Mouse (Mus musculus) midbrain, embryonic 12.5 days (tissue): ENCODE measurements around the gene Mgat4a. TPM values are rescaled to one million over a fixed set of nuclear protein-coding genes. Genes with fewer than 3 reads are reported as not detected.

ENCODE experiments used
- ATAC-seq: fragments of 200-750 bp; cut with Nextera tagmentation; 2 replicates; pipeline ENCODE4 v1.8.0; 2017; ENCODE audit warnings: low read depth, moderate TSS enrichment, moderate library complexity; ENCODE audit not compliant: low FRiP score
- H3K27ac ChIP-seq: fragments of 300-500 bp; sonication (generic); replicated peaks from 2 replicates; pipeline ENCODE4 v1.5.1; 2016; ENCODE audit warnings: mild to moderate bottlenecking
- H3K27me3 ChIP-seq: fragments of 300-500 bp; sonication (generic); 2 replicates; pipeline ENCODE4 v1.6.1; 2016; ENCODE audit warnings: mild to moderate bottlenecking
- H3K36me3 ChIP-seq: fragments of 300-500 bp; sonication (generic); 2 replicates; pipeline ENCODE4 v1.6.1; 2016
- H3K4me1 ChIP-seq: fragments of 300-500 bp; sonication (generic); 2 replicates; pipeline ENCODE4 v1.6.1; 2016
- H3K4me2 ChIP-seq: fragments of 300-500 bp; sonication (generic); replicated peaks from 2 replicates; pipeline ENCODE4 v1.6.1; 2016; ENCODE audit warnings: mild to moderate bottlenecking, moderate library complexity
- H3K4me3 ChIP-seq: fragments of 300-500 bp; sonication (generic); 2 replicates; pipeline ENCODE4 v1.5.1; 2016; ENCODE audit warnings: mild to moderate bottlenecking
- H3K9ac ChIP-seq: fragments of 300-500 bp; sonication (generic); replicated peaks from 2 replicates; pipeline ENCODE4 v1.6.1; 2016; ENCODE audit warnings: mild to moderate bottlenecking, moderate library complexity
- H3K9me3 ChIP-seq: fragments of 300-500 bp; sonication (generic); 2 replicates; pipeline ENCODE4 v1.6.1; 2016; ENCODE audit warnings: mild to moderate bottlenecking
- WGBS: fragments of 180-500 bp; shearing (Covaris S2); methylation state at CpG from one replicate; pipeline ENCODE4 v1.1.7; 2016; 5-methylcytosine and 5-hydroxymethylcytosine counted together
- polyA plus RNA-seq: library from polyadenylated mRNA; unstranded; fragments of >200 nt; fragmentation: Nextera tagmentation; extraction: Ambion mirVana; gene quantifications from 2 replicates; pipeline ENCODE4 v1.2.1, GENCODE M21; 2016

Mgat4a gene
- polyA plus RNA-seq: 3.3 and 3.7 TPM in 2 replicates

DNA sequence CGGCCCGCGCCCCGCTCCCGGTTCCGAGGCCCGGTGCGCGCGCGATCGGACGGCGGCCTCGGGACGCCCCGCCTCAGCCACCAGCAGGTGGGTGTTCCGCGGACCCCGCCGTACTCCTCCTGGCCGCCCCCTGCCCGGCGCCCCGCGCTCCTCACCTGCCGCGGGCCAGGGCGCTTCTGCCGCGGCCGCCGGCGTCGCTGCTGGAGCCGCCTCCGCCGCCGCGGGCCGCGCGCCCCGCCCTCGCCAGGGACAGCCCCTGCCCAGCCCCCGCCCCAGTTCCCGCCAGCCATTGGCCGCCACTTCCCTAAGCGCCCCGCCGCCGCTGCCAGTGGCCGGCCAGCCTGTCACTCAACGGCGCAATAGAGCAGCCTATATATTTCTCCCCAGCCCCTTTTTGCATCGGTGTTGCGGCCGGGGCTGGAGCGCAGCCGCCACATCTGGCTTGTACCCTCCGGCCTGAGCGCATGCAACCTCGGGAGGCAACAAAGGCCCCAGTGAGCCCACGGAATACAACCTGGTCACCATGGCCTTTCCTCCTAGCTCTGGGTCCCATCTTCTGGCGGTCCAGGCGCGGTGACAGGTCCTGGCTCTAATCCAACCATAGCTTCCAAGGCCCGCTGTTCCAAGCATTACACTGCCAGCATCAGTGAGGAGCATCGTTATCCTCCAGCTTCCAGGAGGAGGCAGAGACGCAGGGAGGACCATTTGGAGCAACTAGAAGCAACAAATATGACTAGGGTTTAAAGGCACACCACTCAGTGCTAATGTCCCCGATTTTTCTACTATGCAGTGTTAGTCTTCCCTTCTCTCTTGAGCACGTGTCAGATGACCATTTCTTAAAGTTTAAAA, at the start of gene Mgat4a:
Mgat4a (minus strand) TSS at position 207 of the 849 bp plus-strand sequence.
- Histone ChIP-seq H3K36me3 (no peaks in the 10 kb centered on the region), H3K4me2 (peak within 1 kb of the TSS; percentile 99), H3K4me3 (peak within 1 kb of the TSS; percentile 84), H3K4me1 (peaks cover 3% of the 10 kb centered on the region; the same call in 1 of the 2 replicates), H3K27me3 (peaks cover 18% of the 10 kb centered on the region), H3K27ac (peak within 1 kb of the TSS; percentile 71), H3K9me3 (no peaks in the 10 kb centered on the region), H3K9ac (peak within 1 kb of the TSS; percentile 83)
- 2% methylated on average over 47 of the region's 72 CpGs for WGBS
- peak; percentile 100 for ATAC-seq

DNA sequence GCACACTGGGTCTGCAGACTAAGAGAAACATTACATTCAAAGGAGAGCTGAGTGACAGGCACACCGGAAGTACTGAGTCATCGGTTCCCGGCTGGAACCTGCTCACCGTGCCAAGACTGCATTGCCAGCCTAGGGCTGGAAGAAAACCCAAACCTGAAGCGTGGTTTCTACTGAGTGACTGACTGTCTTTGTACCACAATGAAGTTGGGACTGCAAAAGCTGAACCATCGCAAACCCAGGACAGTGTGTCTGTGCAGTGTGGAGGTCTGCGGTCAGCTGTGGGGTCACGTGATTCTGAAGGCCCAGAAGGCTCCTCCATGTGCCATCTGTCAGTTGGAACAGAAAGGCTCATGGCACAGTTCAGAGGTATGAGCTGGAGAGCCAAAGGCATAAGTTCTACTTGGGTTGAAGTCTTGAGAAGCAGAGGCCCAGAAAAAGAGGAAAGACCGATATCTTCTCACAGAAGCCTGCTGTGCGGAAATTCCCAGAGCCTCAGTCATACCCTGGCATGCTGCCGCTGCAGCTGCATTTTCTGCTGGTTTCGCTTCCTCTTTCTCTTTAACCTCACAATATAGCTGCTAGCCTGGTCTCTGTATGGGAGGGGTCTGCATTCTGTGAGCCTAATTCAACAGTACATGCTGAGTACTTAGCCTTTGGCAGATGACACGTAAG, 45.1 kb upstream of the Mgat4a start:
- H3K9ac ChIP-seq: no peak overlapping the region
- ATAC-seq: no peak
- no peak overlapping the region for H3K4me3 ChIP-seq
- 88% methylated on average over 13 of the region's 13 CpGs for WGBS
- no peaks in the 10 kb centered on the region for H3K27me3 ChIP-seq
- H3K4me1 ChIP-seq: no peaks in the 10 kb centered on the region
- H3K4me2 ChIP-seq: no peak overlapping the region
- H3K36me3 ChIP-seq: no peaks in the 10 kb centered on the region
- no peak overlapping the region for H3K27ac ChIP-seq
- H3K9me3 ChIP-seq: no peaks in the 10 kb centered on the region

DNA sequence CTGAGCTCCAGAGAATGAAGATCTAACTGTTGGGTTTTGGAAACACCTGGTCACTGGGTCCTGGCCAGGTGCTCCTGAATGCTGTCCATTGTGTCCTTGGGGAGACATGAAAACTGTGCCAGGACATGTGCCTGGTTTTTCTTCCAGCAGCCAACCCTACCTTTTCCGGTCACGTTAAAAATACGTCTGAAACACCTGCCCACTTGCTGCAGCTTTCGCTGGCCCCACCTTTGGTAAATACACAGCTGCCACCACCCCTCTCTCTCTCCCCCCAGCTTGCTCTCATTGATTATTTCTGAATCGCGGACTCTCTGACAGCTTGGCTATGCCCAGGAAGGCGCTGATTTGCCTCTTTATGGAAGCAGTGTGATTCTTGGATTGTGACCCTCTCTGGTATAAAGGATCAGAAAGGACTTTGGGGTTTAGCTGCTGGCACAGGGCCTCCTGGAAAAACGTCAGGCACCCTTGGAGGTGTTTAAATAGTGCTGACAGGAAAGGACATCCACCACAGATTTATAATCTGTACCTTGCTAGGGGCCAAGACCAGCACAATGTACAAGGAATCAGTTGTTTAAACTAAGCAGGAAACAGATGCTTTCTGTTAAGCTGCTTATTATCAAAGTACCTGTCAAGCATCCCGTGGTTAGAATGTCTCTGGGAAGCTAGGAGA, 43.1 kb upstream of the Mgat4a start:
- H3K36me3 ChIP-seq: no peaks in the 10 kb centered on the region
- no peak for ATAC-seq
- H3K27me3 ChIP-seq: no peaks in the 10 kb centered on the region
- no peak overlapping the region for H3K9ac ChIP-seq
- no peaks in the 10 kb centered on the region for H3K4me1 ChIP-seq
- no peak overlapping the region for H3K27ac ChIP-seq
- 78% methylated on average over 9 of the region's 9 CpGs for WGBS
- no peak overlapping the region for H3K4me2 ChIP-seq
- no peaks in the 10 kb centered on the region for H3K9me3 ChIP-seq
- no peak overlapping the region for H3K4me3 ChIP-seq

DNA sequence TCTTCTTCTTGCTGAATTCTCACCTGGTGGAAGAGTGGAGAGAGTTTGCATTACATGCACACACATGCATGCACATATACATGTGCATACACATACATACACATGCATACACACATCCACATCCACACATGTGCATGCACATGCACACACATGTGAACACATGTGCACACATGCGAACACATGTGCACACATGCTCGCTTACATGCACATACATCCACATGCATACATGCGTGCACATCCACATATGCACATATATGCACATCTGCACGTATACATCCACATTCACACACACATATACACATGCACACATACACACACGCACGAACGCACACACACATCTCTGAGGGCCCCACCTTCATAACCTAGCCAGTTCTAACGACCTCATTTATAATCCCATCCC, 42.4 kb upstream of the Mgat4a start:
- ATAC-seq: no peak
- Histone ChIP-seq H3K4me3 (no peak overlapping the region), H3K9me3 (no peaks in the 10 kb centered on the region), H3K4me1 (no peaks in the 10 kb centered on the region), H3K27ac (no peak overlapping the region), H3K4me2 (no peak overlapping the region), H3K9ac (no peak overlapping the region), H3K27me3 (no peaks in the 10 kb centered on the region), H3K36me3 (no peaks in the 10 kb centered on the region)
- 91% methylated on average over 8 of the region's 8 CpGs for WGBS

DNA sequence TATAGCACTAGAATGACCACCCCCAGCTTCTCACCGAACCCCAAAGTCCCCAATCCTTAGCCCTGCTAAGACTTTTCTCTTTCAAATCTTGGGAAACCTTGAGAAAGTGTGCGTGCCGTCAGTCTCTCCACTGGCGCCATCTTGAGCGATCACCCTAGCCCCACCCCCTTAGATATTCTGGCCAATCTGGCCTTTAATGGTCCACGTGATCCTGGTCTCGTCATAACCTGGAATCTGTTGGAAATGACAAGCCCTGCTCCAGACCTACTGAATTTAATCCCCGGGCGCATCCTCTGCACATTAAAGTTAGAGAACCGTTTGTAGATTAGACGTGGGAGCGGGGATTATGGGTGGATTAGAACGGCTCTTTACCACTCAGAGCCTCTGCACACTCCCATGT, 38.9 kb upstream of the Mgat4a start:
- 92% methylated on average over 13 of the region's 13 CpGs for WGBS
- no peaks in the 10 kb centered on the region for H3K36me3 ChIP-seq
- H3K4me1 ChIP-seq: no peaks in the 10 kb centered on the region
- no peak overlapping the region for H3K4me3 ChIP-seq
- H3K27ac ChIP-seq: no peak overlapping the region
- no peaks in the 10 kb centered on the region for H3K9me3 ChIP-seq
- no peak overlapping the region for H3K9ac ChIP-seq
- no peak for ATAC-seq
- no peaks in the 10 kb centered on the region for H3K27me3 ChIP-seq
- no peak overlapping the region for H3K4me2 ChIP-seq

DNA sequence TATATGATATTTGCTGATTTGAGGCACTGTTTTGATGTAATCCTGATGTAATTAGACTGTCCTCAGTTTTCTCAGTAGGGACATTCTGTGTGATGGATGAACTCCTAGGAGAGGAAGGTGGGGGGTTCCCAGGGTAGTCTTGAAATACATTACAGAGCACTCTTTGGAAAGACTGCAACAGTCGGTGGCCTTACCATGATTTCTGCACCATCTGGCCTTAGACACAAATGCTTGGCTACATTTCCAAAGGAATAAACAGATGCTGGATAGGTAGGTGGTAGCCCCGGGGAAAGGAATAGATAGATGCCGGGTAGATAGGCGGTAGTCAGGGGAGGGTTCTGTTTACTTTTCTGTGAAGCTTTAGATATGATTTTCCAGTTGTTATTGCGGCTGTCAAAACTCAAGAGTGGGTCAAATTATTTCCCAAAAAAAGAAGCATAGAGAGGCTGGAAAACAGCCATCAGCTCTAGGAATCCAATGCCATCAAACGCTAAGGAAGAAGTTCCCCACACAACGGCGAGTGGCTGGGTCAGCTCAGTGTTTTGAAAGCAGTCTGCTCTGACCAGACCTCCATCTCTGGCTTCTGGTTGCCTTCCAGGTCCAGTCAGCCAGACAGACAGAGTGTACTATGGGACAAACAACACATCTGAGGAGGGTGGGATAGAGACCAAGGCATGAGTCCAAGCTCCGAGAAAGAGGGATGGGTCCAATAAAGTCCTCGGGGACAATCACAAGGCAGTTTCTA, 31.9 kb upstream of the Mgat4a start:
- no peak overlapping the region for H3K4me2 ChIP-seq
- ATAC-seq: no peak
- 90% methylated on average over 10 of the region's 10 CpGs for WGBS
- H3K4me1 ChIP-seq: no peaks in the 10 kb centered on the region
- no peak overlapping the region for H3K9ac ChIP-seq
- H3K9me3 ChIP-seq: no peaks in the 10 kb centered on the region
- H3K36me3 ChIP-seq: no peaks in the 10 kb centered on the region
- H3K27ac ChIP-seq: no peak overlapping the region
- H3K27me3 ChIP-seq: no peaks in the 10 kb centered on the region
- H3K4me3 ChIP-seq: no peak overlapping the region

DNA sequence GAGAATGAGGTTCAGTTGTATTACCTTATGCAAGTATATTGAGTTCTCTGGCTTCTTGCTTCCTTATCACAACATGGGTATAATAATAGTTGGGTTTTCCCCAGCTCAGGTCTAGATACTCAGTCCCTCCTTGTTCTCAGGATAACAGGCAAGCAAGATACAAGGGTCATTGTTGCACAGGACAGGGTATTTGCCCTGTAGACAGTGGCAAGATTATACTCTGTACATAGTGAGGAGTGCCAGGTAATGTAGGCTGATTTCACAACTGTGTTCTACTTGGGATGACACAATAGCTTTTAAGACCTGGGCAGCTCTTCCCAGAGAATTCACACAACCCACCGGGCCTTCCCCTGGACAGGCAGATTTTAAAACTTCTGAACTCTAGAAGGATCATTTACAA, 27.6 kb upstream of the Mgat4a start:
- Histone ChIP-seq H3K36me3 (no peaks in the 10 kb centered on the region), H3K4me2 (no peak overlapping the region), H3K9me3 (no peaks in the 10 kb centered on the region), H3K27me3 (no peaks in the 10 kb centered on the region), H3K4me3 (no peak overlapping the region), H3K9ac (no peak overlapping the region), H3K27ac (no peak overlapping the region), H3K4me1 (no peaks in the 10 kb centered on the region)
- WGBS: 88% methylated on average over 1 of the region's 1 CpGs
- ATAC-seq: no peak

GRCm38 (mm10) chr1:37566754-37567153, 25.9 kb upstream of the Mgat4a start:
- Histone ChIP-seq H3K9me3 (no peaks in the 10 kb centered on the region), H3K27me3 (no peaks in the 10 kb centered on the region), H3K4me2 (no peak overlapping the region), H3K4me1 (no peaks in the 10 kb centered on the region), H3K27ac (no peak overlapping the region), H3K4me3 (no peak overlapping the region), H3K36me3 (no peaks in the 10 kb centered on the region), H3K9ac (no peak overlapping the region)
- WGBS: 79% methylated on average over 4 of the region's 4 CpGs
- no peak for ATAC-seq

DNA sequence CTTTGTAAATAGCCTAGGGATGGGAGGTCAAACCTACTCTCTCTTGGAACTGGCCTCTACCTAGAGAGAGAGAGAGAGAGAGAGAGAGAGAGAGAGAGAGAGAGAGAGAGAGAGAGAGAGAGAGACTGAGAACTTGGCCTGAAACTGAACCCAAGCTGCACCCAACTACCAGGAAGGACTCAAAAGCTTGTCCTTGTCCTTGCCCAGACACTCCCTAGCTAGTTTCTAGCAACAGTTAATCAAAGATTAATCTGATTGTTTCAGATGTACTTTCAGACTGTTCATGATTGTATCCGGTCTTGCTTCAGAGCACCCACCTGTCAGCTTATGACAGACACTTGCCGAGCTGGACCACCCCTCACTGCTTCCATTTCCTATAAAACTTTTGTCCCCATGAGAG, 25.5 kb upstream of the Mgat4a start:
- Histone ChIP-seq H3K4me3 (no peak overlapping the region), H3K27ac (no peak overlapping the region), H3K9ac (no peak overlapping the region), H3K9me3 (no peaks in the 10 kb centered on the region), H3K36me3 (no peaks in the 10 kb centered on the region), H3K4me2 (no peak overlapping the region), H3K27me3 (no peaks in the 10 kb centered on the region), H3K4me1 (no peaks in the 10 kb centered on the region)
- WGBS: 79% methylated on average over 2 of the region's 2 CpGs
- ATAC-seq: no peak

DNA sequence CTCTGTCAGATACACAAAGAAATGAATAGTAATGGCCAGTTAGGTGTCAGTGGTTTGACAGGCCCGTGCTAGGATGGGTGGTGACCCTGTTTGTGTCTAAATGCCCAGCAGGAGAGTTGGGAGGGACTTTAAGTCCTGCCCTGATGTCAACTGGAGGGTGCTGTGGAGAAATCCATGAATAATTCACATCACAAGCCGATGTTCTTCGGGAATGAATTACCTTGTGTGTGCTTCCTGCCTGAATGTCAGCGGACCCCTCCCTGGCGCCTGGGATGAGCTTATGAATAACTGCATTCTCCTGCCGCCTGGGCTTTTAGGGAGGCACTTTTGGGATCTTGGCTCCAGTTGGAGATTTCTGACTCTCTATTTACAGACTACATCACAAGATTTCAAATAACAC, 24.6 kb upstream of the Mgat4a start:
- ATAC-seq: no peak
- no peaks in the 10 kb centered on the region for H3K36me3 ChIP-seq

DNA sequence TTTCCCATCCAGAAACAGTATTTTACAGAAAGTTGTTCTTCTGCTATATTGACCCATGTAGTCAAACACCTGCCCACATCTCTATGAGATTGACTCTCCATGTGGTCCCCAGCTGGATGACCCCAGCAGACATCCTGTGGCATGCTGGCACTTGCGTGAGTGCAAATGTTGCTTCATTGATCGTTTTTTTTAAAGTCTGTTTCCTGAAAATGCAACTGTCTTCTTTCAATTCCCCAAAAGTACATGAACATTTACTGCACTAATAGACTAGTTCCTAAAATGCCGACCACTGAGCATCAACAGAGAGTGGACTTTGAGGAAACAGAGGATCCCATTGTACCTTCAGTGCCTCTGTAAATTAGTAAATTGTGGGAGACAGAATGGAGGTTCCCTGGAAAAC, 21.1 kb upstream of the Mgat4a start:
- Histone ChIP-seq H3K27me3 (no peaks in the 10 kb centered on the region), H3K9ac (no peak overlapping the region), H3K4me2 (no peak overlapping the region), H3K4me3 (no peak overlapping the region), H3K4me1 (no peaks in the 10 kb centered on the region), H3K9me3 (no peaks in the 10 kb centered on the region), H3K36me3 (no peaks in the 10 kb centered on the region), H3K27ac (no peak overlapping the region)
- ATAC-seq: no peak
- WGBS: 87% methylated on average over 3 of the region's 3 CpGs

More for the DNA sequence above, 24.6 kb upstream of the Mgat4a start:
- Histone ChIP-seq H3K4me3 (no peak overlapping the region), H3K27ac (no peak overlapping the region), H3K4me2 (no peak overlapping the region), H3K27me3 (no peaks in the 10 kb centered on the region), H3K9me3 (no peaks in the 10 kb centered on the region), H3K9ac (no peak overlapping the region), H3K4me1 (no peaks in the 10 kb centered on the region)
- 40% methylated on average over 6 of the region's 6 CpGs for WGBS
